Mouse (Mus musculus) intestine, embryonic 14.5 days (tissue): ENCODE data around the gene Jarid2. TPM values are rescaled to one million over a fixed set of nuclear protein-coding genes. Genes with fewer than 3 reads are reported as not detected.

ENCODE experiments used
- ATAC-seq: fragments of 200-750 bp; cut with Nextera tagmentation; replicated peaks from 2 replicates; pipeline ENCODE4 v1.8.0; 2017; ENCODE audit warnings: low read depth, moderate number of reproducible peaks, moderate TSS enrichment, moderate library complexity; ENCODE audit not compliant: low FRiP score, low TSS enrichment
- DNase-seq: peaks from one replicate; pipeline ENCODE4 v3.0.0-alpha.2; 2018; ENCODE audit warnings: low spot score
- H3K27ac ChIP-seq: fragments of 300-500 bp; sonication (generic); 2 replicates; pipeline ENCODE4 v1.5.1; 2014; ENCODE audit warnings: low read depth, mild to moderate bottlenecking, control low read depth
- H3K27me3 ChIP-seq: fragments of 300-500 bp; sonication (generic); replicated peaks from 2 replicates; pipeline ENCODE4 v1.6.1; 2014; ENCODE audit warnings: low read length, control low read depth; ENCODE audit not compliant: control insufficient read depth, insufficient read depth
- H3K36me3 ChIP-seq: fragments of 300-500 bp; sonication (generic); 2 replicates; pipeline ENCODE4 v1.6.1; 2014; ENCODE audit warnings: low read length, control low read depth; ENCODE audit not compliant: control insufficient read depth, insufficient read depth
- H3K4me1 ChIP-seq: fragments of 300-500 bp; sonication (generic); replicated peaks from 2 replicates; pipeline ENCODE4 v1.6.1; 2014; ENCODE audit warnings: low read length, control low read depth, mixed read lengths; ENCODE audit not compliant: control insufficient read depth, insufficient read depth
- H3K4me2 ChIP-seq: fragments of 300-500 bp; sonication (generic); 2 replicates; pipeline ENCODE4 v1.6.1; 2014; ENCODE audit warnings: low read length
- H3K4me3 ChIP-seq: fragments of 300-500 bp; sonication (generic); 2 replicates; pipeline ENCODE4 v1.5.1; 2014; ENCODE audit warnings: low read depth, low read length, control low read depth, mixed read lengths
- H3K9ac ChIP-seq: fragments of 300-500 bp; sonication (generic); 2 replicates; pipeline ENCODE4 v1.6.1; 2014; ENCODE audit warnings: mild to moderate bottlenecking, low read length
- H3K9me3 ChIP-seq: fragments of 300-500 bp; sonication (generic); 2 replicates; pipeline ENCODE4 v1.6.1; 2016; ENCODE audit warnings: low read length, control low read depth; ENCODE audit not compliant: control insufficient read depth
- WGBS: fragments of 180-500 bp; shearing (Covaris S2); extraction: QIAGEN DNeasy Blood & Tissue Kit; methylation state at CpG from one replicate; pipeline ENCODE4 v1.1.7; 2014; 5-methylcytosine and 5-hydroxymethylcytosine counted together
- polyA plus RNA-seq: library from polyadenylated mRNA; unstranded; fragments of >200 nt; fragmentation: Nextera tagmentation; extraction: Ambion mirVana; gene quantifications from 2 replicates; pipeline ENCODE4 v1.2.1, GENCODE M21; 2014

Jarid2 gene
- polyA plus RNA-seq, 1 experiment from 2014 or later, result 20.3 TPM

DNA sequence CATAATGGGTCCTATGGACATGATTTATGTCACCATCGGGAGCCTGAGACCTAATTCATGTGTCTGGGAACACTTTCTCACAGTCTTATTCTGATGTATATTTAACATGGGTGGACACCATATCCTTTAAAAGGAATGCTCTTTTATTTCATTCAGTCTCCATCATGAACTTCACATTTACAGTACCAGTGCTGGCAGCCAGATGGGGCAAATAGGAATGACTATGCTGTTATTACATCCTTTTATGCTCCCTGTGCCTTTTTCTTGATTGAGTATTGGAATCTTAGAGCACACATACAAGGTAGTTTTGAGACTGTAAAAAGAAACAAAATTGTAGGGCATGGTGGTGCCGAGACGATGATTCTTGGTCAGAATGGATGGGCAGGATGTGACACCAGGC lies 69.0 kb downstream of the Jarid2 start:
- 86% methylated on average over 3 of the region's 3 CpGs for WGBS
- H3K27ac ChIP-seq, result no peak overlapping the region
- ATAC-seq (no peak), DNase-seq (no peak)
- H3K36me3 ChIP-seq, result no peaks in the 10 kb centered on the region
- H3K4me2 ChIP-seq, result no peak overlapping the region
- H3K4me3 ChIP-seq, result no peak overlapping the region
- H3K4me1 ChIP-seq, result peaks cover 28% of the 10 kb centered on the region
- H3K9ac ChIP-seq, result no peak overlapping the region
- no peaks in the 10 kb centered on the region for H3K27me3 ChIP-seq
- H3K9me3 ChIP-seq, result no peaks in the 10 kb centered on the region

DNA sequence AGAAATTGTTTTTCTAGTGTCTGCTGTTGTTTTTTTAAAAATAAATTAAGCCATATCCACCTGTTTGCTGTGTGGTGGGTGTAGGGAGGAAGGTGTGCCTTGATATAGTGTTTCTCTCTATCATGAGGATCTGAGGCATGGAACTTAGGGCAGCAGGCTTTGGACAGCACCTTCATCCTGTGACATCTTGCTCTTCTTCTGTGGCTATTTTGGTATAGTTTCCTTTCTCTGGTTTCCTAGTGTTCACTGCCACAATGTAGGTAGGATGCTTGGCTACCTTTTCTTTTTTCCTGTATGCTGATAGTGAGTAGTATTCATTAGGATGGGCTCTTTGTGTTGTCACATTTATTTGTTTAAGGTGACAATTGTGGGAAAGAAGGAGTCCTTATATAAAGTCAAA lies 69.9 kb downstream of the Jarid2 start:
- Histone ChIP-seq H3K4me2 (no peak overlapping the region), H3K4me3 (no peak overlapping the region), H3K9ac (no peak overlapping the region), H3K27ac (no peak overlapping the region), H3K4me1 (peaks cover 27% of the 10 kb centered on the region), H3K9me3 (no peaks in the 10 kb centered on the region), H3K36me3 (no peaks in the 10 kb centered on the region), H3K27me3 (no peaks in the 10 kb centered on the region)
- no peak for DNase-seq
- ATAC-seq, result no peak

DNA sequence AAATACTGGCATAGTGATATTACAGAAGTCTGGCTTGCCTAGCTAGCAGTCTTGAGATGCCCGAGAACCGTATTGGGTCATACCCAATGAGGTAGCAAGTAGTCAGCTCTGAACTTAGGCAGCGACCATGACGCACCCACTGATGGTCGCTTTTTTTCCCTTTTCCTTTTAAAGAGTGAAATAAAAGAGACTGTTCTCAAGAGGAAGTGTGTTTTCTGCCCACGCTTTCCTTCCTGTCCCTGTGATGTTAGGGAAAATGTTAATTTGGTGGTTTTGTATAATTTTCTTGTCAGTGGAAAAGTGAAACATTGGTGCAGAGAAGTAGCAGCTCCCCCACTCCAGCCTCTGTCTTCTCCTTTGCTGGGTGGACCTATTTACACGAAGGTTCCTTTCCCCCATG lies 70.8 kb downstream of the Jarid2 start:
- Histone ChIP-seq H3K4me1 (peaks cover 21% of the 10 kb centered on the region), H3K27me3 (no peaks in the 10 kb centered on the region), H3K9me3 (no peaks in the 10 kb centered on the region), H3K36me3 (no peaks in the 10 kb centered on the region), H3K4me3 (no peak overlapping the region), H3K4me2 (no peak overlapping the region), H3K27ac (no peak overlapping the region), H3K9ac (no peak overlapping the region)
- no peak for ATAC-seq
- WGBS, result 65% methylated on average over 7 of the region's 7 CpGs
- DNase-seq, result no peak

DNA sequence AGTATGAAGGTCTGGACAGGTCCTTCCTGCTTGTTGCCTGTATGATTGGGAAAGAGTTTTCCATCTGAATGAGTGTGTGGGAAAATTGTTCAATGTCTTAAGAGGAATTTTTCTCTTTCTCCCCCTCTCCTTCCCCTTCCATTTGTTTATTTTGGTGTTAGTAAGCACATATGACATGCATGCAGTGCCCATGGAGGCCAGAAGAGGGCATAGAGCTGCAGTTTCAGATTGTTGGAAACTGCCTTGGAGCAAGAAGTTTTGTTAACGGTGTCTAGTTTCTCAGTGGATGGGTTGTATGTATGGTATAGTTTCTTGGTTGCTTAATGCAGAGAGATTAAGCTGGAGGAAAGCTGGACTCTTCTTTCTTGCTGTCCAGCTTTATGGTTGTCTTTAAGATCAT lies 75.6 kb downstream of the Jarid2 start:
- Histone ChIP-seq H3K4me1 (peaks cover 11% of the 10 kb centered on the region), H3K4me2 (no peak overlapping the region), H3K27me3 (no peaks in the 10 kb centered on the region), H3K36me3 (no peaks in the 10 kb centered on the region), H3K9me3 (no peaks in the 10 kb centered on the region), H3K4me3 (no peak overlapping the region), H3K27ac (no peak overlapping the region), H3K9ac (no peak overlapping the region)
- no peak for ATAC-seq
- 56% methylated on average over 1 of the region's 1 CpGs for WGBS
- peak; percentile 58 for DNase-seq

DNA sequence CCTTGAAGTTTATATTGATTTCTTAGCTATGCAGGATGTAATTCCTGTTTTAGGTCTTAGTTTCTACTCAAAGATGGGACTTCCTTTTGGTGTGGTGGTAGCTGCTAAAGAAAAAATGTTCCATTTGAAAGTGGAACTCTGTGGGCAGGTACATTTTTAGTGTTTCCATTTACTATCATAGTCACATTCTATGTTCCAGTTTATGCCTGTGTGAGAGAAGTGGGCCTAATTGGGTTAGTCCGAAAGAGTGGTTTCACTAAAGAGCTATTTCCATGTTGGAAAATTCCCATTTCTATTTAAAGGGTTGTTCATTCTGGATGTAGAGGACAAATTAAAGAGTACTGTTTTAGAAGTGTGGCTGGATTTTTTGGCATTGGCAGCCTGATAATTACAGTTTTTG lies 79.0 kb downstream of the Jarid2 start:
- peaks cover 10% of the 10 kb centered on the region for H3K4me1 ChIP-seq
- no peak overlapping the region for H3K27ac ChIP-seq
- no peaks in the 10 kb centered on the region for H3K36me3 ChIP-seq
- no peaks in the 10 kb centered on the region for H3K27me3 ChIP-seq
- WGBS, result 81% methylated on average over 1 of the region's 1 CpGs
- H3K9ac ChIP-seq, result no peak overlapping the region
- no peaks in the 10 kb centered on the region for H3K9me3 ChIP-seq
- H3K4me3 ChIP-seq, result no peak overlapping the region
- ATAC-seq (no peak), DNase-seq (no peak)
- no peak overlapping the region for H3K4me2 ChIP-seq

DNA sequence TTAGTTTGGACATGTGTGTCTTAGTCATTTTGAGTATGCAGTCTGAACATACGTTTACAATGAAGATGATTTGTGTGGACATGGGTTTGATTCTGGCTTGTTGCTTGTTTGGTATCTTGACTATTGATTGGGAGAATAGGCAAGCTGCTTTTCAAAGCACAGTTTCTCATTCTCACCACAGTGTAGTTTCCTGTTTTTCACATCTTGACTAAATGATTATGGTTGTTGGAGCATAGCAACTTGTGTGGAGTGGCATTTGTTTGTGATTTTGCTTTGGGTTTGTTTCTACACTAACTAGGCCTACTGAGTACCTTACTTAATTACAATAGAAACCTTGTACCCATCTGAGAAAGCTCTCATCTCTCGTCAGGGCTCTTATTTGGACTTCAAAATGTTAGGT lies 81.7 kb downstream of the Jarid2 start:
- no peak overlapping the region for H3K27ac ChIP-seq
- H3K9ac ChIP-seq, result no peak overlapping the region
- DNase-seq (no peak), ATAC-seq (no peak)
- H3K27me3 ChIP-seq, result no peaks in the 10 kb centered on the region
- peaks cover 3% of the 10 kb centered on the region; the same call in 1 of the 2 replicates for H3K4me1 ChIP-seq
- no peak overlapping the region for H3K4me2 ChIP-seq
- 74% methylated on average over 2 of the region's 2 CpGs for WGBS
- H3K4me3 ChIP-seq, result no peak overlapping the region
- no peaks in the 10 kb centered on the region for H3K9me3 ChIP-seq
- no peaks in the 10 kb centered on the region for H3K36me3 ChIP-seq

DNA sequence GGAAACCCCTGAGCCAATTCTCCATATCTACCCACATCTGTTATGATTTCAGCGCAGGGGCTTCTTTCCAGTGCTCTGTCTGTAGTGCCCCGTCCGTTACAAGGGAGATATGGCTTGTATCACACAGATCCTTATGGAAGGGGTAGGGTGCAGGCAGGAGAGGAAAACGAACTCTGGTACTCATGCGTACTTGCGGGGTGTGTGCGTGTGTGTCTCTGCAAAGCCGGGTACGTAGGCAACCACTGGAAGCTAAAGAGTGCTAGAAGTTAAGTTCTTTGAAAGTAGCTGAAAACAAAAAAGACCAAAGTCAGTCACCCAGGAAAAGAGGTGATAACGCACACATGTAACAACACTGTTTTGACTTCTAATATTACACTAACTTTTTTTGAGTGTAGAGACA lies 82.3 kb downstream of the Jarid2 start:
- no peak for ATAC-seq

DNA sequence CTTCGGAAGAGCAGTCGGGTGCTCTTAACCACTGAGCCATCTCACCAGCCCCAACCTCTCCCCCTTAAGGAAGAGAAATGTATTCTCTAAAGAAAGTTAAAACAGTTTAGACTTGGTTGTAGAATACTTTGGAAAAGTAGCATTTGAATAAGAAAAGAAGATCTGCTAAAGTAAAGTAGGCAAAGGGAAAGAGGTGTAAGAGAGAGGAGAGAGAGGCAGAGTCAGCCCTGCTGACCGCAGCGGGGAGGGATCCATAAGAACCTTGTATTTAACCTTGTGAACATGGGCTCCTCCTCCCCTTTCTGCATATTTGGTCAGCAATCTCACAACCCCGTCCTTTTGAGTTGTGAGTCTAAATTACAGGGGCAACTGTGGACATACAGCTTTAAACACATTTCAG lies 83.1 kb downstream of the Jarid2 start:
- 83% methylated on average over 5 of the region's 5 CpGs for WGBS
- H3K27me3 ChIP-seq, result no peaks in the 10 kb centered on the region
- no peak for ATAC-seq
- no peak overlapping the region for H3K4me2 ChIP-seq
- DNase-seq, result no peak
- H3K9me3 ChIP-seq, result no peaks in the 10 kb centered on the region
- no peak overlapping the region for H3K9ac ChIP-seq
- H3K36me3 ChIP-seq, result no peaks in the 10 kb centered on the region
- H3K4me3 ChIP-seq, result no peak overlapping the region
- H3K4me1 ChIP-seq, result no peaks in the 10 kb centered on the region
- H3K27ac ChIP-seq, result no peak overlapping the region

More for the DNA sequence above, 82.3 kb downstream of the Jarid2 start:
- Histone ChIP-seq H3K9ac (no peak overlapping the region), H3K4me3 (no peak overlapping the region), H3K27me3 (no peaks in the 10 kb centered on the region), H3K36me3 (no peaks in the 10 kb centered on the region), H3K4me2 (no peak overlapping the region), H3K27ac (no peak overlapping the region), H3K4me1 (peaks cover 1% of the 10 kb centered on the region; the same call in 1 of the 2 replicates), H3K9me3 (no peaks in the 10 kb centered on the region)
- WGBS, result 80% methylated on average over 10 of the region's 10 CpGs
- no peak for DNase-seq

DNA sequence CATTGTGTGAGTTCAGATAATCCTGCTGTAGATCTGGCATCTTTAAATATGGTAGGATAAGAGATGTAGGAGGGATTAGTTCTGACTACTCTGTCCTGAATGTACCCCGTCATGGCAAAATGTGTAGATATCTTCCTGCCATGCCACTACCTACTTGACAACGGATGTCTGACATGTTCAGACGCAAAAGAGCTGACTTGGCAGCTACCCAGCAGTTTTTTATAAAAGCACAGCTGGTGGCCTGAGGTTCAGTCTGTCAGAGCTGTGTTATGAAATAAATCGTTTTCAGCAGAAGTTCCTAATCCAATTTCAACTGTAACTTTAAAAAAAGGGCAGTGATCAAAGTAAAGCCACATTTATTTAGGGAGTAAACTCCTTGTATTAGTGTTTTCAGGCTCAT lies 90.1 kb downstream of the Jarid2 start:
- WGBS, result 22% methylated on average over 4 of the region's 4 CpGs
- H3K4me3 ChIP-seq, result no peak overlapping the region
- peaks cover 13% of the 10 kb centered on the region for H3K4me1 ChIP-seq
- no peak overlapping the region for H3K4me2 ChIP-seq
- no peaks in the 10 kb centered on the region for H3K27me3 ChIP-seq
- no peaks in the 10 kb centered on the region; the same call in 1 of the 2 replicates for H3K36me3 ChIP-seq
- no peak overlapping the region for H3K27ac ChIP-seq
- no peak overlapping the region for H3K9ac ChIP-seq
- no peak for DNase-seq
- no peak for ATAC-seq
- H3K9me3 ChIP-seq, result no peaks in the 10 kb centered on the region
